Mouse (Mus musculus) intestine, embryonic 14.5 days (tissue): ENCODE data around the gene Rasip1. TPM values are rescaled to one million over a fixed set of nuclear protein-coding genes. Genes with fewer than 3 reads are reported as not detected.
A peak's percentile ranks its signal among the peaks of the same experiment; 100 is the strongest.

ENCODE experiments used
- ATAC-seq: fragments of 200-750 bp; cut with Nextera tagmentation; replicated peaks from 2 replicates; pipeline ENCODE4 v1.8.0; 2017; ENCODE audit warnings: low read depth, moderate number of reproducible peaks, moderate TSS enrichment, moderate library complexity; ENCODE audit not compliant: low FRiP score, low TSS enrichment
- DNase-seq: peaks from one replicate; pipeline ENCODE4 v3.0.0-alpha.2; 2018; ENCODE audit warnings: low spot score
- H3K27ac ChIP-seq: fragments of 300-500 bp; sonication (generic); 2 replicates; pipeline ENCODE4 v1.5.1; 2014; ENCODE audit warnings: low read depth, mild to moderate bottlenecking, control low read depth
- H3K27me3 ChIP-seq: fragments of 300-500 bp; sonication (generic); replicated peaks from 2 replicates; pipeline ENCODE4 v1.6.1; 2014; ENCODE audit warnings: low read length, control low read depth; ENCODE audit not compliant: control insufficient read depth, insufficient read depth
- H3K36me3 ChIP-seq: fragments of 300-500 bp; sonication (generic); 2 replicates; pipeline ENCODE4 v1.6.1; 2014; ENCODE audit warnings: low read length, control low read depth; ENCODE audit not compliant: control insufficient read depth, insufficient read depth
- H3K4me1 ChIP-seq: fragments of 300-500 bp; sonication (generic); replicated peaks from 2 replicates; pipeline ENCODE4 v1.6.1; 2014; ENCODE audit warnings: low read length, control low read depth, mixed read lengths; ENCODE audit not compliant: control insufficient read depth, insufficient read depth
- H3K4me2 ChIP-seq: fragments of 300-500 bp; sonication (generic); 2 replicates; pipeline ENCODE4 v1.6.1; 2014; ENCODE audit warnings: low read length
- H3K4me3 ChIP-seq: fragments of 300-500 bp; sonication (generic); 2 replicates; pipeline ENCODE4 v1.5.1; 2014; ENCODE audit warnings: low read depth, low read length, control low read depth, mixed read lengths
- H3K9ac ChIP-seq: fragments of 300-500 bp; sonication (generic); 2 replicates; pipeline ENCODE4 v1.6.1; 2014; ENCODE audit warnings: mild to moderate bottlenecking, low read length
- H3K9me3 ChIP-seq: fragments of 300-500 bp; sonication (generic); 2 replicates; pipeline ENCODE4 v1.6.1; 2016; ENCODE audit warnings: low read length, control low read depth; ENCODE audit not compliant: control insufficient read depth
- WGBS: fragments of 180-500 bp; shearing (Covaris S2); extraction: QIAGEN DNeasy Blood & Tissue Kit; methylation state at CpG from one replicate; pipeline ENCODE4 v1.1.7; 2014; 5-methylcytosine and 5-hydroxymethylcytosine counted together
- polyA plus RNA-seq: library from polyadenylated mRNA; unstranded; fragments of >200 nt; fragmentation: Nextera tagmentation; extraction: Ambion mirVana; gene quantifications from 2 replicates; pipeline ENCODE4 v1.2.1, GENCODE M21; 2014

The Rasip1 gene
- polyA plus RNA-seq, 1 experiment from 2014 or later, result 9.1 TPM

DNA sequence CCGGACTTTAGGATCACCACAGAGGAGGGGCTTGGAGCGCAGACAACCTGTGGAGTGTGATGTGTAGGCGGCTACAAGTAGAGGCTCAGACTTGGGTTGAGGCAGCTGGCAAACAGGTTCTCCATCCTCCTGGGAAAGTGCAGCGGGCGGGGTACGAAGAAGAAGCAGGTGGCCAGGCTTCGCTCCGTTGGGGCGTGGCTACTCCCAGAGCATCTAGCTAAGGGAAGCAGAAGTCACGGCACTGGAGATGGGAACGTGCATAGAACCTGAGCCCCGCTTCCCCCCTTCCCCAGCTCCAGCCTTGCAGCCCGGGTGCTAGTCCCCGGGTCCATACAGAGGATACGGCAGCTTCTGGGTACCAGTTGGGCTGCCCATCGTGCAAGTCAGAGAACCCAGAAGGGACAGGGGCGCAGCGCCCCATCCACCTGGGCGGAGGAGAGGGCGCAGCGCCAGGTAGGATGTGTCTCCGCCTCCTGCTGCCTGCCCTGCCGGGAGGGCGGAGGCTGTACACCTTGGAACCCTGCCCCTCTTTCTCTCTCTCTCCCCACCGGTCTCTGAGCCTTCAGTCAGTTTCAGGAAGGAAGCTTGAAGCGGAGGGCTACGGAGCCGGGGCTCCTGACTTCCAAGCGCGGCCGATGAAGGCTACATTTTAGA lies 10.1 kb upstream of the Rasip1 start, which contains the start of gene Fut1:
Gene Fut1 (plus strand): TSS at position 248 of the 654 bp plus-strand sequence.
- Histone ChIP-seq H3K4me3 (peak within 1 kb of the TSS; percentile 6; the same call in 1 of the 2 replicates), H3K9ac (no peak within 1 kb of the TSS), H3K36me3 (no peaks in the 10 kb centered on the region), H3K4me2 (peak within 1 kb of the TSS; percentile 32), H3K27ac (no peak within 1 kb of the TSS), H3K9me3 (no peaks in the 10 kb centered on the region), H3K4me1 (no peaks in the 10 kb centered on the region), H3K27me3 (peaks cover 24% of the 10 kb centered on the region)
- 8% methylated on average over 31 of the region's 31 CpGs for WGBS
- ATAC-seq, result peak; percentile 62
- peak; percentile 72 for DNase-seq

DNA sequence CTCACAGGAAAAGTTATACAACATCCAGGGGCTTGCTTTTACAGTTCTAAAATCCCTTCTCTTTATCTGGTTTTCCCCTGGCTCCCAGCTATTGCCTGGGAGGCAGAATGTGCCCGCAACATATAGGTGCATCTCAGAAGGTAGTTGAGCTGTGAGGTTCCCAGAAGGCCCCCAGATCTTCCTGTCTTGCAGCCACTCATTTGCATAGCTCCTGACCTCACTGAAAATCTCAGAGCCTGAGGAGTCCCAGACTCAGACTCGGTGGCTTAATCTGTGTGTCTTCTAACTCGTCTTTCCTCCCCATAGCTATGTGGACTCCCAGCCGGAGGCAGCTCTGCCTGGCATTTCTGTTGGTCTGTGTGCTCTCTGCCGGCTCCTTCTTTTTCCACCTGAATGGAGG lies 9.0 kb upstream of the Rasip1 start:
- 81% methylated on average over 5 of the region's 5 CpGs for WGBS
- H3K27me3 ChIP-seq, result peaks cover 24% of the 10 kb centered on the region

DNA sequence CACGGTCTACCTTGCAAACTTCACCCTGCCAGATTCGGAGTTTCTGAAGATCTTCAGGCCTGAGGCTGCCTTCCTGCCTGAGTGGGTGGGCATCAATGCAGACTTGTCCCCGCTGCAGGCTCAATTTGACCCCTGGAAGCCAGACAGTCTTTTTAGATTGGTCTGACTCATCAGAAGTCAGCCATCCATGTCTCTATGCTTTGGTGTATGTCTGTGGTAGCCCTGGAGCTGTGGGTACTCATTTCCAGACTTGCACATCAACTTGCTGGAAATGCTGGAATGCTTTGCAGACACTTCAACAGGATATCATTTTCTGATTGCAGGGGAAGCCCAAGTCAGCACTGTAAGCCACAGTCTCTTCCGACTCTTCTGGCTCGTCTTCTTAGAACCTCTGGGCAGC lies 7.7 kb upstream of the Rasip1 start:
- no peak overlapping the region for H3K4me3 ChIP-seq
- no peak overlapping the region for H3K9ac ChIP-seq
- H3K9me3 ChIP-seq, result no peaks in the 10 kb centered on the region
- peaks cover 24% of the 10 kb centered on the region for H3K27me3 ChIP-seq
- no peaks in the 10 kb centered on the region for H3K36me3 ChIP-seq
- WGBS, result 89% methylated on average over 5 of the region's 5 CpGs
- H3K4me2 ChIP-seq, result no peak overlapping the region
- DNase-seq (no peak), ATAC-seq (no peak)
- H3K27ac ChIP-seq, result no peak overlapping the region
- H3K4me1 ChIP-seq, result no peaks in the 10 kb centered on the region

More for the DNA sequence above, 9.0 kb upstream of the Rasip1 start:
- no peaks in the 10 kb centered on the region for H3K9me3 ChIP-seq
- no peak overlapping the region for H3K4me3 ChIP-seq
- H3K9ac ChIP-seq, result no peak overlapping the region
- ATAC-seq (no peak), DNase-seq (no peak)
- H3K27ac ChIP-seq, result no peak overlapping the region
- no peak overlapping the region for H3K4me2 ChIP-seq
- H3K36me3 ChIP-seq, result no peaks in the 10 kb centered on the region
- no peaks in the 10 kb centered on the region for H3K4me1 ChIP-seq

DNA sequence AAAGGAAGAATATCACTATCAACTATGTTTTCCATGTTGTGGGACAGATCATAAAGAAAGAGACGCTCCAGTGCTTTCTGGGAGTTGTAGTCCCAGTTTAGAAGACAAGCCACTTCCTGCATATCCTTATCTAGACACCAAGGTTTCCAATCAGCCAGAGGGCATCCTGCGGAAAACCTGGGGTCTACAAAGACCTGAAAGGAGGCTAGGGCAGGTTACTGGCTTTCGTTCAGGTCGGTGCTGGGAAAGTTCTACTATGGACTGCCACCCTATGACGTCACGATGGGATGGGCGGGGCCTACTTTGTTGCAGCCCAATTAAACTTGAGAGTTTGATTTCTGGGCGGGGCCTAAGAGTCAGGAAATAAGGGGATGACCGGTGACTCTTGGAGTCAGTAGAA lies 5.8 kb upstream of the Rasip1 start, which contains the start of gene Izumo1:
Gene Izumo1 (plus strand): TSS at position 369 of the 400 bp plus-strand sequence.
- no peak within 1 kb of the TSS for H3K4me2 ChIP-seq
- H3K9ac ChIP-seq, result no peak within 1 kb of the TSS
- no peak within 1 kb of the TSS for H3K4me3 ChIP-seq
- WGBS, result 29% methylated on average over 9 of the region's 9 CpGs
- no peak within 1 kb of the TSS for H3K27ac ChIP-seq
- no peaks in the 10 kb centered on the region for H3K9me3 ChIP-seq
- no peak for DNase-seq
- no peaks in the 10 kb centered on the region for H3K4me1 ChIP-seq
- no peaks in the 10 kb centered on the region for H3K36me3 ChIP-seq
- ATAC-seq, result no peak
- peaks cover 24% of the 10 kb centered on the region for H3K27me3 ChIP-seq

DNA sequence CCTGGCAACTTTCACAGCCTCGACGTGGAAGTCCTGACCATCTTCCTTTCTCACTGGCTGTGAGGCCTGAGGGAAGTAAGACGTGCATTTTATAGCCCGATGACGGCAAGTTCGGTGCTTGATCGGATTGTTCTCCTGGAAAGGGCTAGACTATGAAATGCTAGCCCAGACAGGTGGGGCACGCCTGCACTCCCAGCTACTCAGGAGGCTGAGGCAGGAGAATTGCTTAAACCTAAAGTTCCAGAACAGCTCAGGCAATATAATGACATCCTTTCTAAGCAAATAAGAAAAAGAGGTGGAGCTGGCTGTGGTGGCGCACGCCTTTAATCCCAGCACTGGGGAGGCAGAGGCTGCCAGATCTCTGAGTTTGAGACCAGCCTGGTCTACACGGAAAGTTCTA lies 3.8 kb upstream of the Rasip1 start:
- peaks cover 12% of the 10 kb centered on the region; the same call in 1 of the 2 replicates for H3K27me3 ChIP-seq

DNA sequence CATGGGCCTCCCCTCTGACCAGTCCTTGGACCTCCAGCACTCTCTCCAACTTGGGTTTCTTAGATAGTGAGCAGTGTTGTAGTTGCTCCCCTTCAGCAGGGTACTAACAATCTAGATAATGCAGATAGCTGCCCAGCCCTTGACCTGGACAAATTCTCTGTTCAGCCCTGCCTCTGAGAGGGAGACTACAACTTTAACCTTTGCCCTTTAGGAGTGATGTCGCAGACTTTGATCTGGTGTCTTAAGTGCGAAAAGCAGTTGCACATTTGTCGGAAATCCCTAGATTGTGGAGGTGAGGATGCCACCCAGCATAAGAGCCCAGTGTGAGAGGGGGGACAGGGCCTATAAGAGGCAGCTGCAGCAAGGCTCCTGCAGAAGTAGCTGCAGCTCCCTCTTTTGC lies 2.6 kb upstream of the Rasip1 start:
- Histone ChIP-seq H3K36me3 (no peaks in the 10 kb centered on the region), H3K27ac (no peak overlapping the region), H3K27me3 (0 out of 2 replicates have a peak, but pooled peaks cover 7% of the 10 kb centered on the region), H3K4me3 (no peak overlapping the region), H3K4me2 (no peak overlapping the region), H3K9me3 (no peaks in the 10 kb centered on the region), H3K4me1 (no peaks in the 10 kb centered on the region), H3K9ac (no peak overlapping the region)
- 50% methylated on average over 3 of the region's 3 CpGs for WGBS
- ATAC-seq (no peak), DNase-seq (no peak)

More for the DNA sequence above, 3.8 kb upstream of the Rasip1 start:
- 94% methylated on average over 11 of the region's 11 CpGs for WGBS
- Histone ChIP-seq H3K4me1 (no peaks in the 10 kb centered on the region), H3K9ac (no peak overlapping the region), H3K36me3 (no peaks in the 10 kb centered on the region), H3K27ac (no peak overlapping the region), H3K4me3 (no peak overlapping the region), H3K4me2 (no peak overlapping the region), H3K9me3 (no peaks in the 10 kb centered on the region)
- no peak for DNase-seq
- no peak for ATAC-seq

DNA sequence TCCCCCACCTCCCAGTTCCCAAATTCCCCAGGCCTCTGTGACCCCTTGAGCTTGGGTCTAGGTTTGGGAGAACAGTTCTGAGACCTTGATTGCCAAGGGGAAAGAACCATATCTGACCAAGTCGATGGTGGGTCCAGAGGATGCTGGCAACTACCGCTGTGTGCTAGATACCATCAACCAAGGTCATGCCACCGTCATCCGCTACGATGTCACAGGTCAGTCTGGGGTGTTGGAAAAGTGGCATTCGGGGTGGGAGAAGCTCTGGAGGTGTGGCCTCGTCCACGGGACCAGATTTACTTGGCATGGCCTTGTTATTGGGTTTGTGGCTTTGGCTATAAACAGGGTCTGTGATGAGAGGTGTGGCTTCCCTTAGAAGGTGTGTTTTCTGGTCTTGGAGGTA lies 1.8 kb upstream of the Rasip1 start:
- H3K9me3 ChIP-seq, result no peaks in the 10 kb centered on the region
- H3K27ac ChIP-seq, result no peak overlapping the region
- no peak overlapping the region for H3K4me3 ChIP-seq
- no peaks in the 10 kb centered on the region for H3K36me3 ChIP-seq
- H3K9ac ChIP-seq, result no peak overlapping the region
- 86% methylated on average over 8 of the region's 8 CpGs for WGBS
- DNase-seq (no peak), ATAC-seq (no peak)
- no peaks in the 10 kb centered on the region for H3K4me1 ChIP-seq
- 0 out of 2 replicates have a peak, but pooled peaks cover 7% of the 10 kb centered on the region for H3K27me3 ChIP-seq
- H3K4me2 ChIP-seq, result no peak overlapping the region

DNA sequence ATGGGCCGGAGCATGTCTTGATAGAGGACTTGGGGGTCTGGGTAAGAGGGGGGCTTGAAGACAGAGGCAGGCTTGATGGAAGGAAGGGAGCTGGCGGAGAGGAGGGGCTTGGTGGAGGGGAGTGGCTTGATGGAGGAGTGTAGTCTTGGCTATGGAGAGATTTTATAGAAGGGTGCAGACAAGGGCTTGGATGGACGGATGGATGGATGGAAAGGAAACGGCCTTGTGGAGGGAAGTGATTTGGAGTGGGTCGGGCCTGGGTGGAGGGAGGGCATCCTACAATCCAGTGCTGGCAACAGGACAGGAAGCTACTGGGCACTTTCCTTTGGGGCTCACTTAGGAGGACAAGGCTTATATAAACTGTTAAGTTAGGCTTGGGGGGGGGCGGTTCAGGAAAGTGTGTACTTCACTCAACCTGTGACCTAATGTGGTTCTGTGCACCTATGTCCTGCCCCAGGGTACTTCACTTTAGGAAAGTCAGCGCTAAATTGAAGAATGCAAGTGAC lies 664 bp upstream of the Rasip1 start:
- H3K4me1 ChIP-seq, result no peaks in the 10 kb centered on the region

More for the DNA sequence above, 664 bp upstream of the Rasip1 start:
- 90% methylated on average over 7 of the region's 7 CpGs for WGBS
- no peaks in the 10 kb centered on the region for H3K36me3 ChIP-seq
- no peak overlapping the region for H3K4me2 ChIP-seq
- no peak overlapping the region for H3K9ac ChIP-seq
- DNase-seq (no peak), ATAC-seq (no peak)
- no peak overlapping the region for H3K4me3 ChIP-seq
- H3K9me3 ChIP-seq, result no peaks in the 10 kb centered on the region
- H3K27ac ChIP-seq, result no peak overlapping the region
- 0 out of 2 replicates have a peak, but pooled peaks cover 5% of the 10 kb centered on the region for H3K27me3 ChIP-seq
